Mouse (Mus musculus) megakaryocyte, embryonic 14.5 days (primary cell): ENCODE results near the gene Colq.

Source experiments
- FLI1 ChIP-seq: IDR thresholded peaks from 2 replicates; pipeline ENCODE4 v1.6.1; 2012; ENCODE audit warnings: low read length, inconsistent platforms, mixed read lengths
- GATA1 ChIP-seq: IDR thresholded peaks from 3 replicates; pipeline ENCODE4 v1.6.1; 2012; ENCODE audit warnings: mixed read lengths, low read length, inconsistent platforms, borderline replicate concordance

GRCm38 (mm10) chr14:31572561-31573175, 18.5 kb downstream of the Colq start:
- TF ChIP-seq GATA1, result no peak
- TF ChIP-seq FLI1, result no peak
